Mouse (Mus musculus): Measurements from ENCODE around the gene Cct4.

GRCm38 (mm10) chr11:23017943-23018342, 27.6 kb downstream of the Cct4 start:
- no peak for TF ChIP-seq POLR2AphosphoS2 (IDR thresholded peaks at IDR 0.05; ENCODE audit: low read length)
- TF ChIP-seq POLR2A (IDR thresholded peaks at IDR 0.05; ENCODE audit: control insufficient read depth in 1 of 2, insufficient read depth in 1 of 2, low read depth in 1 of 2, low read length in 2 of 2, poor library complexity in 1 of 2): no peak
- TF ChIP-seq POLR2AphosphoS5 (IDR thresholded peaks at IDR 0.05; ENCODE audit: borderline replicate concordance, low read depth, low read length): no peak
- TF ChIP-seq EP300 (IDR thresholded peaks at IDR 0.05; ENCODE audit: low read depth in 1 of 2, low read length in 2 of 2): no peak
- no peak for TF ChIP-seq CTCF (IDR thresholded peaks at IDR 0.05 in 2 of 3, conservative IDR thresholded peaks at IDR 0.05 in 1 of 3; ENCODE audit: control insufficient read depth in 1 of 3, insufficient read depth in 1 of 3, low read depth in 2 of 3, low read length in 3 of 3, poor library complexity in 1 of 3, severe bottlenecking in 1 of 3)
- no peak for TF ChIP-seq RAD21 (IDR thresholded peaks at IDR 0.05; ENCODE audit: low read depth, low read length)
- TF ChIP-seq CHD1 (IDR thresholded peaks at IDR 0.05; ENCODE audit: low read depth, low read length): no peak
- no peak for TF ChIP-seq MAX (IDR thresholded peaks at IDR 0.05; ENCODE audit: low read length)
- TF ChIP-seq MAFK (IDR thresholded peaks at IDR 0.05; ENCODE audit: borderline replicate concordance, low read depth, low read length): no peak

Measured in MEL (cell line).